Mouse (Mus musculus): Measurements from ENCODE around the gene Tprn. TPM values are rescaled to one million over a fixed set of nuclear protein-coding genes. Genes with fewer than 3 reads are reported as not detected.
"Not testable (repeated sequence)": the region's sequence is repeated elsewhere in the genome, so short reads cannot be mapped to it uniquely, and the experiment has no call there.

Tprn gene
- total RNA-seq, 2 experiments from 2014 or later, result 5.0 to 7.5 TPM

- DNase-seq, result no peak
- intact Hi-C loops (cut with DNase I), result no loop called here
These were observed 27.7 kb upstream of the Tprn start for GRCm38 (mm10) chr2:25234551-25235220.

GRCm38 (mm10) chr2:25236614-25237013 is 25.8 kb upstream of the Tprn start, which contains the start of gene Rnf224:
TSS of gene Rnf224 (minus strand) at chr2:25236787.
- no peak for DNase-seq
- intact Hi-C loops (cut with DNase I), result no loop called here

GRCm38 (mm10) chr2:25237522-25237921 is 24.9 kb upstream of the Tprn start:
- intact Hi-C loops (cut with DNase I), result no loop called here
- DNase-seq, result no peak

GRCm38 (mm10) chr2:25238106-25238505 is 24.3 kb upstream of the Tprn start:
- DNase-seq, result no peak
- intact Hi-C loops (cut with DNase I), result no loop called here

- intact Hi-C loops (cut with DNase I), result no loop called here
- DNase-seq, result no peak
These were observed 22.7 kb upstream of the Tprn start for GRCm38 (mm10) chr2:25239766-25240165.

GRCm38 (mm10) chr2:25240310-25240709 is 22.1 kb upstream of the Tprn start:
- intact Hi-C loops (cut with DNase I), result no loop called here
- DNase-seq, result no peak

- intact Hi-C loops (cut with DNase I), result no loop called here
These were observed 21.5 kb upstream of the Tprn start for GRCm38 (mm10) chr2:25240723-25241437.

GRCm38 (mm10) chr2:25241438-25241775 is 21.0 kb upstream of the Tprn start:
- no peak for DNase-seq
- intact Hi-C loops (cut with DNase I), result no loop called here

More at GRCm38 (mm10) chr2:25240723-25241437, 21.5 kb upstream of the Tprn start:
- DNase-seq, result peak; percentile 47 to 74

- no peak for DNase-seq
- intact Hi-C loops (cut with DNase I), result no loop called here
These were observed 20.3 kb upstream of the Tprn start, which contains the start of the genes Rnf208 and Cysrt1 for GRCm38 (mm10) chr2:25242101-25242506. TSS of gene Rnf208 (plus strand) at chr2:25242255. TSS of gene Cysrt1 (minus strand) at chr2:25242452.

- no peak for DNase-seq
- intact Hi-C loops (cut with DNase I), result no loop called here
These were observed 19.1 kb upstream of the Tprn start for GRCm38 (mm10) chr2:25243342-25243741.

- DNase-seq, result no peak
- intact Hi-C loops (cut with DNase I), result no loop called here
These were observed 18.3 kb upstream of the Tprn start for GRCm38 (mm10) chr2:25244144-25244543.

GRCm38 (mm10) chr2:25246183-25247072 is 16.0 kb upstream of the Tprn start, which contains the start of gene AL732309.1:
TSS of gene AL732309.1 (minus strand) at chr2:25246863.
- intact Hi-C loops (cut with DNase I), result no loop called here
- no peak for DNase-seq

- no peak for DNase-seq
- intact Hi-C loops (cut with DNase I), result no loop called here
These were observed 10.1 kb upstream of the Tprn start for GRCm38 (mm10) chr2:25252331-25252730.

- peak; percentile 88 to 93 for DNase-seq
- intact Hi-C loops (cut with DNase I), result loop anchor here (1.0 to 5.0 kb wide), 4 partner anchors 21 to 153 kb away; partner anchors contain the start of gene Man1b1
These were observed 7.1 kb upstream of the Tprn start, which contains the start of gene Tmem203 for GRCm38 (mm10) chr2:25255284-25255779. TSS of gene Tmem203 (plus strand) at chr2:25255439.

GRCm38 (mm10) chr2:25256443-25257109 is 5.8 kb upstream of the Tprn start:
- intact Hi-C loops (cut with DNase I), result loop anchor here (1.0 to 5.0 kb wide), 3 partner anchors 28 to 154 kb away; partner anchors contain the start of gene Man1b1
- peak; percentile 49 to 70 for DNase-seq

GRCm38 (mm10) chr2:25257250-25257649 is 5.2 kb upstream of the Tprn start:
- not testable (repeated sequence) for DNase-seq
- intact Hi-C loops (cut with DNase I), result loop anchor here (5.0 kb wide), 2 partner anchors 75 to 155 kb away; partner anchors contain the start of gene Man1b1

GRCm38 (mm10) chr2:25258887-25259286 is 3.5 kb upstream of the Tprn start:
- intact Hi-C loops (cut with DNase I), result loop anchor here (5.0 kb wide), 2 partner anchors 73 to 157 kb away; partner anchors contain the start of gene Man1b1
- DNase-seq, result no peak

- intact Hi-C loops (cut with DNase I), result no loop called here
- DNase-seq, result no peak
These were observed 548 bp upstream of the Tprn start for GRCm38 (mm10) chr2:25261870-25262269.

- intact Hi-C loops (cut with DNase I), result no loop called here
- peak; percentile 43 to 47 for DNase-seq
These were observed 591 bp downstream of the Tprn start for GRCm38 (mm10) chr2:25262795-25263622.

Measured in heart, postnatal 10 days (tissue).